Mouse (Mus musculus): ENCODE results near the gene Trabd2b.

Gene Trabd2b

GRCm38 (mm10) chr4:114542136-114542535 lies 135.6 kb downstream of the Trabd2b start:
- DNase-seq (ENCODE audit: low read depth) = no peak

- no peak for DNase-seq (ENCODE audit: low read depth)
Measured at GRCm38 (mm10) chr4:114545481-114546200, 139.1 kb downstream of the Trabd2b start.

- peak; percentile 86 for DNase-seq (ENCODE audit: low read depth)
Measured at GRCm38 (mm10) chr4:114547658-114548448, 141.3 kb downstream of the Trabd2b start.

GRCm38 (mm10) chr4:114549487-114549886 lies 143.0 kb downstream of the Trabd2b start:
- DNase-seq (ENCODE audit: low read depth) = no peak

GRCm38 (mm10) chr4:114550471-114551156 lies 144.1 kb downstream of the Trabd2b start:
- no peak for DNase-seq (ENCODE audit: low read depth)

GRCm38 (mm10) chr4:114556880-114557279 lies 150.4 kb downstream of the Trabd2b start:
- DNase-seq (ENCODE audit: low read depth) = no peak

- no peak for DNase-seq (ENCODE audit: low read depth)
Measured at GRCm38 (mm10) chr4:114557731-114558130, 151.2 kb downstream of the Trabd2b start.

- DNase-seq (ENCODE audit: low read depth) = no peak
Measured at GRCm38 (mm10) chr4:114558487-114558886, 152.0 kb downstream of the Trabd2b start.

- DNase-seq (ENCODE audit: low read depth) = no peak
Measured at GRCm38 (mm10) chr4:114560638-114561216, 154.2 kb downstream of the Trabd2b start.

- peak; percentile 68 for DNase-seq (ENCODE audit: low read depth)
Measured at GRCm38 (mm10) chr4:114564131-114564695, 157.7 kb downstream of the Trabd2b start.

- no peak for DNase-seq (ENCODE audit: low read depth)
Measured at GRCm38 (mm10) chr4:114567594-114567993, 161.1 kb downstream of the Trabd2b start.

GRCm38 (mm10) chr4:114568081-114568605 lies 161.6 kb downstream of the Trabd2b start:
- no peak for DNase-seq (ENCODE audit: low read depth)

GRCm38 (mm10) chr4:114578153-114578950 lies 171.8 kb downstream of the Trabd2b start:
- DNase-seq (ENCODE audit: low read depth) = no peak

- no peak for DNase-seq (ENCODE audit: low read depth)
Measured at GRCm38 (mm10) chr4:114583546-114584144, 177.1 kb downstream of the Trabd2b start.

- DNase-seq (ENCODE audit: low read depth) = no peak
Measured at GRCm38 (mm10) chr4:114584686-114585085, 178.2 kb downstream of the Trabd2b start.

- DNase-seq (ENCODE audit: low read depth) = no peak
Measured at GRCm38 (mm10) chr4:114593554-114594215, 187.2 kb downstream of the Trabd2b start.

GRCm38 (mm10) chr4:114595188-114595701 lies 188.7 kb downstream of the Trabd2b start:
- DNase-seq (ENCODE audit: low read depth) = no peak

- no peak for DNase-seq (ENCODE audit: low read depth)
Measured at GRCm38 (mm10) chr4:114599121-114599520, 192.6 kb downstream of the Trabd2b start.

GRCm38 (mm10) chr4:114601201-114602009 lies 194.9 kb downstream of the Trabd2b start:
- DNase-seq (ENCODE audit: low read depth) = no peak
